Mouse (Mus musculus) embryonic fibroblast, embryonic 13.5 days (primary cell): ENCODE data around the gene Atp13a5. TPM values are rescaled to one million over a fixed set of nuclear protein-coding genes. Genes with fewer than 3 reads are reported as not detected.

Experiments used
- H3K27ac ChIP-seq: 2 replicates; pipeline ENCODE4 v1.5.1; 2012; ENCODE audit warnings: low read length, control low read depth, inconsistent platforms; ENCODE audit not compliant: insufficient read depth
- H3K4me1 ChIP-seq: 2 replicates; pipeline ENCODE4 v1.6.1; 2011; ENCODE audit warnings: low read length; ENCODE audit not compliant: control insufficient read depth, insufficient read depth
- H3K4me3 ChIP-seq: 2 replicates; pipeline ENCODE4 v1.5.1; 2011; ENCODE audit warnings: mild to moderate bottlenecking, control low read depth, low read length; ENCODE audit not compliant: insufficient read depth
- CTCF ChIP-seq: IDR thresholded peaks from 2 replicates; pipeline ENCODE4 v1.5.1; 2011; ENCODE audit warnings: mild to moderate bottlenecking, control low read depth, low read length, moderate library complexity, borderline replicate concordance; ENCODE audit not compliant: insufficient read depth
- POLR2A ChIP-seq: IDR thresholded peaks from 2 replicates; pipeline ENCODE4 v1.6.1; 2011; ENCODE audit warnings: low read depth, mild to moderate bottlenecking, control low read depth, low read length, moderate library complexity
- polyA plus RNA-seq: library from polyadenylated mRNA; stranded (reverse); fragments of >200 nt; gene quantifications from 2 replicates; pipeline ENCODE4 v1.2.4, GENCODE M21; 2011; ENCODE audit warnings: low read depth; ENCODE audit not compliant: missing spikeins, insufficient read length

Atp13a5 gene
- not detected in 2 replicates for polyA plus RNA-seq

DNA sequence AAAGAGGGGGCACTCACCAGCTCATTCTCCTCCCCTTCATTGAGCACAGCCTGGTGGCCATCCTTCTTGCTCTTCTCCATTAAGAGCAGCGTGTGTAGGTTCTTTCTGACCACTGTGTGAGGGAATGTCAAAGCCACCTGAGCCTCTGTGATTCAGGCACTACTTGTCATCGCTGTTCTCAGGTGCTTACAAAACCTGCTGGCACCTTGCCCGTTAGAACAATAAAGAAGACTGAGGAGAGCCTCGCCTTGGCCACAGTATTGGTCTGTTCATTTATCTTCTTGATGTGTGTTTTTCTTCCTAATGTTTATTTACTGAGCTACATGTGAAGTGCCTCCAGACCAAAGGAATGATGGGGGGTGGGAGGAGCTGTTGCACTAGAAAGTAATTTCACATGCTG is at the start of gene Atp13a5:
Gene Atp13a5, minus strand, starts transcription at position 275 of the 400 bp plus-strand sequence.
- Histone ChIP-seq H3K4me3 (no peak within 1 kb of the TSS), H3K4me1 (no peaks in the 10 kb centered on the region), H3K27ac (no peak within 1 kb of the TSS)
- no peak for TF ChIP-seq CTCF
- no peak for TF ChIP-seq POLR2A

DNA sequence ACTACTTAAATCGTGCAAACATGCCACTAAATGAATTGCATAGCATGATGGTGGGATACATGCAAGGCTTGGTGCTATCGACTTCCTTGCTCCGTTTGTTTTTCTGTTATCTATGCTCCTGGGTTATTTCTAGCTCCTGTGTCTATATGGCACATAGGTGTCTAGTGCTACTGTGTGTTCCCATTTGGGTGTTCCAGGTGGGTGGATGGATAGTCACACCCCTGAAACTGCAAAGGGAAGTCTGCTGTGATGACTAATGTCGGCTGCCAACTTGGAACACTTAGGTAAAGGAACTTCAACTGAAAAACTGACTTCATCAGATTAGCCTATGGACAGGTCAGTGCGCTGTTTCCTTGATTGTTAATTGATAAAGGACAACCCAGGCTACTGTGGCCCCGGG is 36.3 kb upstream of the Atp13a5 start:
- Histone ChIP-seq H3K27ac (no peak overlapping the region), H3K4me3 (no peak overlapping the region), H3K4me1 (no peaks in the 10 kb centered on the region)
- TF ChIP-seq POLR2A = no peak
- no peak for TF ChIP-seq CTCF

DNA sequence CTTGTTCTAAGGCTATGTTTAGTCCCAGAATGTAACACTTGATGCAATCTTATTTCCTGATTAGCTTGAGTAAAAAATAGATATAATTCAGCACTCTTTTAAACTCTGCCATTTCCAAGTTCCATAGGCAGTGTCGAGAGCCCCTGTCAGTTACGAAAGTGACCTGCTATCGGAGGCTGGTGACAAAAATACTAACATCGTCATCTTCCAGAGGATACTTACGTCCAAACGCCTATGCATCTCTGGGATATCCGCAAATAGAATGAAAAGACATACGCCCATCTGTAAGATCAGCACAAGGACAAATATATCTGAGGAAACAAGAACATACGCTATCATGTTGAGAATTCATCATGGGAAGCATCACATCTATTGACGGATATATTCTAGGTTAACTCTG is 28.8 kb upstream of the Atp13a5 start:
- no peaks in the 10 kb centered on the region for H3K4me1 ChIP-seq
- TF ChIP-seq POLR2A = no peak
- TF ChIP-seq CTCF = no peak
- no peak overlapping the region for H3K4me3 ChIP-seq
- no peak overlapping the region for H3K27ac ChIP-seq

DNA sequence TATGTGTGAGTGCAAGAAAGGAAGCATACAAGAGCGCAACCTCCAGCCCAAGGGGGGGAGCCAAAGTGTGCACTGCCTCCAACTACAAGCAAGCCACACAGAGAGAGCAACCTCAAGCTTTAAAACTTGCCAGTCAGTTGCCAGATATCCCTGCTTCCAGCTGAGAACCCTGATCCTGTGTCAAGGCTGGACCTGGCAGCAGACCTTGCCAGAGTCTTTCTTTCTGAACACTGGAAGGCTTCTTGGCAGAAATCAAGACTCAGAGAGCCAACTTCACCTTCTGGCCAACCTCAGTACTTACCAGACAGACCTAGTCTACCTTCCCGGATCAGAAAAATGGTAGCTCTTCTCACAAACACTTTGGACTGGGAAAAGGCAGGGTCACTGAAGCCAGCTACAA is 20.5 kb upstream of the Atp13a5 start:
- Histone ChIP-seq H3K4me1 (no peaks in the 10 kb centered on the region), H3K27ac (no peak overlapping the region), H3K4me3 (no peak overlapping the region)
- TF ChIP-seq POLR2A (no peak), CTCF (no peak)

DNA sequence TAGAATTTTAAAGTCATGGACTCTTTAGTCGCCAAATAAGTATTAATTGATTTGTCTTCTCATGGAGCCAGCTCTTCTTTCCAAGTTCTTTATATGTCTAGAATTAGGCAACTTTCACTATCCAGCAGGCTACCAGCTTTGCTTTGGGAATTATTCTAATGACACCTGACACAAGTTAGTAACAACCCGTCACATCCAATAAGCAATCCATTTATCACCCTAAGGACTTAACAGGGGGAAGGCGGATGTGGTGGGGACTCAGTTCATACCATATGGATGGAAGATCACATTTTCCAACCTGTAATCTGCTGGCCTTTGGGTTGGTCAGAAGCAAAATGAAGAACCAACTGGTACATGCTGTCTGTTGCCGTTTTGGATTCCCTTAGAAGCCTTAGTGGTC is 6.2 kb upstream of the Atp13a5 start:
- no peak for TF ChIP-seq CTCF
- TF ChIP-seq POLR2A = no peak
- Histone ChIP-seq H3K4me1 (no peaks in the 10 kb centered on the region), H3K27ac (no peak overlapping the region), H3K4me3 (no peak overlapping the region)

DNA sequence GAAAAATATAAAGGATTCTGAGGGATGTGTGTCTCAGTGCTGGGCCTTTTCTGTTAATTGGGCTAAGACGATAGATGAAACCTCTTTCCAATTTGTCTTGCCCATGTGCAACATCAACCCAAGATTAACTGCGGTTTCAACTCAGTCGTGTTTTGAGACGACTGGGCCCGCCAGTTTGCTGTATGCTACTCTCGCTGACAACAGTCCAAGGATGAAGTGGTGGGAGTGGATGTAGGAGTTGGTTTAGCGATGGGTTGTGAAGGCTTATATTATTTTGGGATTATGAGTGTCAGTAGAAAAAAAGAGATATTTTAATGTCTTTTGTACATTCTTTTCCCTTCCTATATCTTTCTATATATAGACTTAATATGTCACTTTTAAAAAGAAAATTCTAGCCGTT is 3.9 kb downstream of the Atp13a5 start:
- TF ChIP-seq POLR2A (no peak), CTCF (no peak)
- H3K27ac ChIP-seq = no peak overlapping the region
- no peak overlapping the region for H3K4me3 ChIP-seq
- no peaks in the 10 kb centered on the region for H3K4me1 ChIP-seq

DNA sequence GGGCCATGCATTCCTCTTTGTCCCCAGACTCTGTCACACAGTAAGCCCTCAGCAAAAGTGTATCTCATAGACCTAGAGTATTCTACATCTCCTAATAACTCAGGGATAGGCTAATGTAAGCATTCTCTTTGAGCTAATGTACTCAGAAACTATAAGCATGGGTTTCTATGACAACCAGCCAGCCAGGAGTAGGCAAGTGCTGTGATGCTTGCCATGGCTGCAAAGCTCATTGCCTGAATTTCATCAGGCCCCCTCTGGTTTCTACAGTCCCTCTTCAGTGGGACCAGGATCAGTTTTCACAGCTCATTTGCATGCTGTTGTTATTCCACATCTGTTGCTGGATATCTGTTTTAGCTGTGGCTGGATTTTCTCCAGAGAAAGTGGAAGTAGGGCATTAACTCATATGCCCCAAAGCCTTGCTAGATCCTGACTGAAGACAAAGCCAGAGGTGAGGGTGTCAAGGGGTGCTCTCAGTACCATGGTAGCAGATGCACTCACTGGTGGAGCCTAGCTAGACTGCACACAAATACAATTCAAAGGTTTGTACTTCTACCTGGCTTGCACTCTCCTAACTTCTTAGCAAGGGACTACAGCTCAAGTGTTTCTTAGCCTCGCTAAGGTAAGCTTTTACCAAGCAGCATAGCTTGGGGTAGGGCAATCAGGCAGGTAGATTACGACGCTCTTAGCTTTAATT is 47.0 kb downstream of the Atp13a5 start:
- no peaks in the 10 kb centered on the region for H3K4me1 ChIP-seq
- H3K27ac ChIP-seq = no peak overlapping the region
- TF ChIP-seq CTCF = no peak
- no peak for TF ChIP-seq POLR2A
- no peak overlapping the region for H3K4me3 ChIP-seq

DNA sequence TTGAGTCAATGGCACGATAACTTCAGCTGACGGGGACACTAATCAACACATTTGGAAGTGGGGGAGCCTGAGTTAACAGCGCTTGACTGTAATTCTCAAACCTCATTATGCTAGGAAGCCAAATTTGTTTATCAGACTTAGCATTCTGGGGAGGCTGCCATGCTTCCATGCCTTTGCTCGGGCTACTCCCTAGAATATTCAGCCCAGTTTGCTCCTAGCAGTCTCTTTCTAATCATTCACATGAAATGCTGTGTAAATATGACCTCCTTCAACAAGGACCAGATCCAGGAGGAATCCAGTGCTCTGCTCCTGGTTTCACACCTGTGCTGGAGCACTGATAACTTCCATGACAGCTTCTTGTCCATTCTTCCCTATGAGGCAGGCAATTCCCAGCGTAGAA is 47.6 kb downstream of the Atp13a5 start:
- Histone ChIP-seq H3K4me1 (no peaks in the 10 kb centered on the region), H3K4me3 (no peak overlapping the region), H3K27ac (no peak overlapping the region)
- no peak for TF ChIP-seq CTCF
- no peak for TF ChIP-seq POLR2A

DNA sequence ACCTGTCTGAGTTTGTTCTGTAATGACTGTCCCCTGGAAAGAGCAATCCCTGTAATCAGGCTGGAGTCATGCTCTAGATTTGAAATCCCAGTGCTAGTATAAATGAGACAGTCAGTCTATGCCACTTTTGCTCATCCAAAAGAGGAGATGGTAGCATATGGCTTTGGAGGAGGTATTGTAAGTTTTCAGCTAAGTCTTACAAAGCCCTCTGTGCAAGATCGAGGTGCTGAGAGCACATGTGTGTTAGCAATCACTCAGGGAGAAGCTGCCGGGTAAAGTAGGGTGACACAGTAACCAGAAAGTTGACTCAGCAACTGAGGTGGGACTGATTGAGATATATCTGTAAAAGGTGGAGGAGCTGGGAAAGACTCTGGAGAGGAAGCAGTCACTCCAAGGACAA is 49.3 kb downstream of the Atp13a5 start:
- no peak overlapping the region for H3K27ac ChIP-seq
- no peaks in the 10 kb centered on the region for H3K4me1 ChIP-seq
- H3K4me3 ChIP-seq = no peak overlapping the region
- no peak for TF ChIP-seq POLR2A
- no peak for TF ChIP-seq CTCF

DNA sequence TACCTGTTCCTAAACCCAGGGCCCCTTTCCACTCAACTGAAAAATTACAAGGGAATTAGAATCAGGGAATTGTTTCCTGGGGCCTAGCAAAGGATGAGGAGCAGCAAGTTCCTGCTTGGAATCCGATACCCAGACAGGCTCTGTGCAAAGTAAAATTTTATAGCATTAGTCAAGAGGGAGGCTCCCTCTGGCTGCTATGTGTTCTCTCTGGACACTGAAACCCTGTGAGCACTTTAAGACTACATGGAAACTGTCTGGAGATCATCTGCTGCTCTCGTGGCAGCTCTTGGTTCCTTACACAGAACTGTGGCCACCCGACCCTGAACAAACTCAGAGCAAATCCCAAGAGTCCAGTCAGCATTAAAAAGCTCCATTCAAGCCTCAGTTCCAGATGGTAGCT is 50.6 kb downstream of the Atp13a5 start:
- Histone ChIP-seq H3K27ac (no peak overlapping the region), H3K4me1 (no peaks in the 10 kb centered on the region), H3K4me3 (no peak overlapping the region)
- TF ChIP-seq CTCF = no peak
- TF ChIP-seq POLR2A = no peak
